Mouse (Mus musculus): ENCODE measurements around the gene Gm20518. TPM values are rescaled to one million over a fixed set of nuclear protein-coding genes. Genes with fewer than 3 reads are reported as not detected.

Gm20518 gene
- polyA plus RNA-seq, 2 experiments, result 0.25 TPM; not detected in 1

DNA sequence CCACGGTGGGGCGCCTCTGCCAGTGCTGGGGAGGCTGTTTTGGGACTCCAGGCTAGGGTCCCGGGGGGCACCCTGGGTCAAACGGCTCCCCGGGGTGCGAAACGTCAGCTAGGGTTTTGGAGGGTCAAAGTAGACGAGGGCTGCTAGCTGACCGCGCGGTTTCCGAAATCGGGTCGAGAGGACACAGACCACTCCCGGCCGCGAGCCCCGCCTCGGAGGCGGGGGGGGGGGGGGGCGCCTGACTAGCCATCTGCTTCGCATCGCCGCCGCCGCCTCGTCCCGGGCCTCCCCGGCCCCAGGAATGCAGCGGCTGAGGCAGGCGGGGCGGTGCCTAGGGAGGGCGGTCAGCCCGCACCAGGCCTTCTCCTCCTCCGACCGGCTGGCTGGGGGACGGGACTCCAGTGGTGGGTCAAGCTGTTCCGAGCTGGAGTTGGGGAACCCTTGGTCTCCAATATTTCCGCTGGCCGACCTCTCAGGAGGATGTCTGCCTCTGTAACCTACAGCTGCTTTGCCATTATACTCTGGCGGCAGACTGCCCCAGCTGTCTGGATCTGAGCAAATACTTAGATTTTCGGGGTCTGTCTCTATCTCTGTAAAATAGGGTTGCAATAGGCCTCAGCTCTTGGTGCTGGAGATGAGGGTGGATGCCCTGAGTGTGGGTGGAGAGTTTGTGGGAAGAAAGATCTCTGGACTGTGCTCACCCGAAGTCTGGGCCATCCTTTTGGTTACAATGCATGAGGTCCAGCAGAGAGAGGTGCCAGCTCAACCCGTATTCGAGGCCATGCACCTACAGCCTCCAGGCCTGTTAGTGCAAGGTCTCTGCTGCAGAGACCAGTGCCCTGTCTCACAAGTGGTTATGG lies 92.9 kb downstream of the Gm20518 start:
- no peaks in the 10 kb centered on the region for H3K36me3 ChIP-seq (replicated peaks; ENCODE audit: control insufficient read depth, insufficient read depth, low read depth)
- H3K9ac ChIP-seq (replicated peaks), result no peak overlapping the region
- H3K27ac ChIP-seq, result no peak overlapping the region
- H3K4me2 ChIP-seq (ENCODE audit: low read depth), result peak overlapping the region; percentile 22
- H3K4me1 ChIP-seq (replicated peaks; ENCODE audit: control insufficient read depth in 2 of 2, insufficient read depth in 2 of 2, low read length in 1 of 2), result no peaks in the 10 kb centered on the region
- peak overlapping the region; percentile 31 to 47 for H3K4me3 ChIP-seq (ENCODE audit: insufficient read depth in 1 of 2, low read depth in 2 of 2, low read length in 2 of 2)
- DNase-seq (ENCODE audit: low read depth in 3 of 3, low spot score in 3 of 3), result no peak
- peaks cover 82% of the 10 kb centered on the region for H3K27me3 ChIP-seq (ENCODE audit: control insufficient read depth, insufficient read depth, low read length)
- ATAC-seq (ENCODE audit: insufficient read depth), result no peak
- no peaks in the 10 kb centered on the region for H3K9me3 ChIP-seq (ENCODE audit: control insufficient read depth, low read length)
- TF ChIP-seq CTCF (IDR thresholded peaks at IDR 0.05; ENCODE audit: low read depth) (no peak), EP300 (IDR thresholded peaks at IDR 0.05; ENCODE audit: low read depth) (no peak)
- WGBS (ENCODE audit: insufficient replicate concordance), result 6% methylated on average over 32 of the region's 45 CpGs

DNA sequence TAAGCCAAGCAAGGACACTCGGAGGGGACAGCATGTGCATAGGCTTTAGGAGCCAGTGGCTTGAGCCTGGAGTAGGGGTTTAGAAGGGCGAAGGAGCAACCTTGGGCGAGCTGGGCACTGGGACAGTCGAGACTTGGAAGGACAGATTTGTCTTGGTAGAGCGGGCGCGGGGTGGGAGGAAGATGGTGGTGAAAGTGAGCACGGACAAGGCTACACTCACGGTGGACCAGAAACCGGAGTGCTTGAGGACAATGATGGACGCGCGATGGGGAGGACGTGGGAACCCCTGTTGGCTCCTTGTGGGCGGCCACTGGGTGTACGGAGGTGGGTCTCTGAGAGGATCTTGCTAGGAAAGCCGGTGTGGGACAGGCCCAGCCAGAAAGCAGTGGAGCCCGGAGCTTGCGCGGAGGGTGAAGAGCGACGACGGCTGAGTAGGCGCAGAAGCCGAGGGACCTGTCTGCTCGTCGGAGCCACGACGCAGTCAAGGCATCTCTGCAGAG lies 93.6 kb downstream of the Gm20518 start:
- no peak for DNase-seq (ENCODE audit: low read depth in 3 of 3, low spot score in 3 of 3)
- H3K9ac ChIP-seq (replicated peaks), result no peak overlapping the region
- WGBS (ENCODE audit: insufficient replicate concordance), result 4% methylated on average over 29 of the region's 29 CpGs
- no peaks in the 10 kb centered on the region for H3K36me3 ChIP-seq (replicated peaks; ENCODE audit: control insufficient read depth, insufficient read depth, low read depth)
- peak overlapping the region; percentile 31 to 47 for H3K4me3 ChIP-seq (ENCODE audit: insufficient read depth in 1 of 2, low read depth in 2 of 2, low read length in 2 of 2)
- H3K27me3 ChIP-seq (ENCODE audit: control insufficient read depth, insufficient read depth, low read length), result peaks cover 75% of the 10 kb centered on the region
- no peaks in the 10 kb centered on the region for H3K9me3 ChIP-seq (ENCODE audit: control insufficient read depth, low read length)
- H3K4me2 ChIP-seq (ENCODE audit: low read depth), result peak overlapping the region; percentile 49
- TF ChIP-seq EP300 (IDR thresholded peaks at IDR 0.05; ENCODE audit: low read depth), result no peak
- TF ChIP-seq CTCF (IDR thresholded peaks at IDR 0.05; ENCODE audit: low read depth), result no peak
- no peak overlapping the region for H3K27ac ChIP-seq
- ATAC-seq (ENCODE audit: insufficient read depth), result no peak
- H3K4me1 ChIP-seq (replicated peaks; ENCODE audit: control insufficient read depth in 2 of 2, insufficient read depth in 2 of 2, low read length in 1 of 2), result no peaks in the 10 kb centered on the region

DNA sequence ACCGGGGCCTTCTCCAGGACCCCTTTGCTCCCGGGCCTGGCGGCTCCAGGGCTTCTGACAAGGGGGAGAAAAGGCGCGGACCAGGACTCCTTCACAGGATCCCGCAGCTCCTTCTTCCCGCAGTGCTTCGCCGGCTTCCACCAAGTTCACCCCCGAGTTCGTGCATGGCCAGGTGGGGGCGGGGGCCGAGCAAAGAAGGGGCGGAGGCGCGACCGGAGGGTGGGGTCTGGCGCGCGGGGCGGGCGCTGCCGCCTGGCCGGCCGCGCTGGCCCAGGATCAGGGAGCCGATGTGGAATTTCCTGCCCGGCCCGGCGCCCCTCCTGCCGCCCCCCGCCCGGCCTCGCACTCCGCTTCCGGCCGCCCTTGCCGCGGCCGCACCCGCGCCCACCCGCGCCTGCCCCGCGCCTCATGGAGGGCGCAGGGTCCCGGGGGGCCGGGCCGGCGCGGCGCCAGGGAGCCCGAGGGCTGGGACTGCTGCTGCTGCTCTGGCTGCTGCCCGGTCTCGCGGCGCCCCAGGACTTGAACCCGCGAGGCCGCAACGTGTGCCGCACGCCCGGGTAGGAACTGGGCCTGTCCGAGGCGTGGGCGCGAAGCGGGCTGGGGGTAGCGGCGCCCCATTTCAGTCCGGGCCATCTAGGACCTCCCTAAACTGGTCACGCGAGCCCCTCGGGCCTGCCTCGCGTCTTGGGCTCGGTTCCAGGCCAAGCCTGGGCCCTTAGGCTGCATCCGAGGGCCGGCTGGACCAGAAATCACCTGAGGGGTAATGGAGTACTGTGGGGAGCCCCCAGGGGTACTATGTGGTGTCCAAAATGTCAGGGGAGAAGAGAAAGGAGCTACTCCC lies 94.3 kb downstream of the Gm20518 start, which contains the start of gene Scarf2:
Scarf2 (plus strand) TSS at position 312 of the 841 bp plus-strand sequence.
- Histone ChIP-seq H3K27me3 (ENCODE audit: control insufficient read depth, insufficient read depth, low read length) (peaks cover 68% of the 10 kb centered on the region), H3K4me2 (ENCODE audit: low read depth) (peak within 1 kb of the TSS; percentile 49), H3K4me3 (ENCODE audit: insufficient read depth in 1 of 2, low read depth in 2 of 2, low read length in 2 of 2) (peak within 1 kb of the TSS; percentile 31 to 47), H3K36me3 (replicated peaks; ENCODE audit: control insufficient read depth, insufficient read depth, low read depth) (no peaks in the 10 kb centered on the region), H3K4me1 (replicated peaks; ENCODE audit: control insufficient read depth in 2 of 2, insufficient read depth in 2 of 2, low read length in 1 of 2) (no peaks in the 10 kb centered on the region), H3K9me3 (ENCODE audit: control insufficient read depth, low read length) (no peaks in the 10 kb centered on the region), H3K27ac (no peak within 1 kb of the TSS), H3K9ac (replicated peaks) (peak within 1 kb of the TSS; percentile 37; the same call in 1 of the 2 replicates)
- ATAC-seq (ENCODE audit: insufficient read depth) (peak; percentile 18; the same call in 1 of the 2 replicates), DNase-seq (ENCODE audit: low read depth in 3 of 3, low spot score in 3 of 3) (no peak)
- TF ChIP-seq EP300 (IDR thresholded peaks at IDR 0.05; ENCODE audit: low read depth), result no peak
- no peak for TF ChIP-seq CTCF (IDR thresholded peaks at IDR 0.05; ENCODE audit: low read depth)
- WGBS (ENCODE audit: insufficient replicate concordance), result 3% methylated on average over 78 of the region's 81 CpGs

DNA sequence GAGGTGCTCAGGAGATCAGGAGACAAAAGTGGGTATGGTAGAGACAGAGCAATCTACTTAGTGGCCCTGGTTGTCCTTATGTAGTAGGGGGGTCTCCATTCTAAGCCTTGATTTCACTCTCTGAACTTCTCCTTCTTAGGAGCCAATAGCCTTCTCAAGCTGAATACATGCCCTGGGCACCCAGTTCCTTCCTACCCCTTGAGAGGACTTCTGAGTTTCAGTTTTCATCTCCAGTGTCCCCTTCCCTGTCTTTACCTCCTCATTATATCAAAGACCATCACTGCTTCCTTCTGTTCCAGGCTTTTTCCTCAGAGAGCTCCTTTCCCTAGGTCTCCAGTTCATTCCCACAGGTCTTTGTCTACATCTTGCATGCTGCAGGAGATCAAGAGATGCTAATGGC lies 95.0 kb downstream of the Gm20518 start:
- Histone ChIP-seq H3K36me3 (replicated peaks; ENCODE audit: control insufficient read depth, insufficient read depth, low read depth) (no peaks in the 10 kb centered on the region), H3K4me3 (ENCODE audit: insufficient read depth in 1 of 2, low read depth in 2 of 2, low read length in 2 of 2) (no peak overlapping the region; a peak in 1 of 4 replicates), H3K9me3 (ENCODE audit: control insufficient read depth, low read length) (no peaks in the 10 kb centered on the region), H3K9ac (replicated peaks) (no peak overlapping the region), H3K27me3 (ENCODE audit: control insufficient read depth, insufficient read depth, low read length) (peaks cover 61% of the 10 kb centered on the region), H3K4me1 (replicated peaks; ENCODE audit: control insufficient read depth in 2 of 2, insufficient read depth in 2 of 2, low read length in 1 of 2) (no peaks in the 10 kb centered on the region), H3K4me2 (ENCODE audit: low read depth) (peak overlapping the region; percentile 49; the same call in 1 of the 2 replicates), H3K27ac (no peak overlapping the region)
- DNase-seq (ENCODE audit: low read depth in 3 of 3, low spot score in 3 of 3) (no peak), ATAC-seq (ENCODE audit: insufficient read depth) (no peak)
- no peak for TF ChIP-seq CTCF (IDR thresholded peaks at IDR 0.05; ENCODE audit: low read depth)
- no peak for TF ChIP-seq EP300 (IDR thresholded peaks at IDR 0.05; ENCODE audit: low read depth)

All from liver, embryonic 14.5 days (tissue).